ENCODE assay signal across 11 mouse cellular contexts in genomic region chr6:83582135-83582937, GRCm38 (mm10). TPM values are rescaled to one million over a fixed set of nuclear protein-coding genes. Genes with fewer than 3 reads are reported as not detected.
DNase-seq lines count a peak whose midpoint lies in the region; ATAC-seq lines count a peak whose summit lies in the region.
"Had no signal": no experiment of that assay in that cellular context is flagged by ENCODE, and none has a peak within 500 bp of the region (broad histone marks: within the 10 kb centered on the region; RNA-seq: fewer than 3 reads in every experiment).

No protein-coding gene starts in this region.

- H3K9ac ChIP-seq in midbrain, embryonic 11.5 days (ENCODE audit: low read length) = no peak overlapping the region
- no peak overlapping the region for H3K9ac ChIP-seq in hindbrain, embryonic 15.5 days
- H3K9ac ChIP-seq in neural tube, embryonic 15.5 days (replicated peaks) = 0 out of 2 replicates have a peak overlapping the region, but pooled peaks have one; percentile 17
- H3K9ac ChIP-seq: embryonic facial prominence, embryonic 15.5 days; limb, embryonic 15.5 days had no signal

- no peaks in the 10 kb centered on the region; the same call in 1 of the 2 replicates for H3K27me3 ChIP-seq in midbrain, embryonic 11.5 days (ENCODE audit: control insufficient read depth, insufficient read depth, low read length)
- H3K27me3 ChIP-seq in midbrain, embryonic 10.5 days (ENCODE audit: low read depth, poor library complexity, severe bottlenecking) = peaks cover 21% of the 10 kb centered on the region
- H3K27me3 ChIP-seq in hindbrain, embryonic 15.5 days = 0 out of 2 replicates have a peak, but pooled peaks cover 7% of the 10 kb centered on the region
- H3K27me3 ChIP-seq in neural tube, embryonic 15.5 days (replicated peaks) = peaks cover 6% of the 10 kb centered on the region; the same call in 1 of the 2 replicates

- H3K9me3 ChIP-seq in midbrain, embryonic 11.5 days (ENCODE audit: control insufficient read depth, low read length) = no peaks in the 10 kb centered on the region
- no peaks in the 10 kb centered on the region for H3K9me3 ChIP-seq in midbrain, embryonic 10.5 days (replicated peaks)
- H3K9me3 ChIP-seq in hindbrain, embryonic 15.5 days = no peaks in the 10 kb centered on the region
- H3K9me3 ChIP-seq in neural tube, embryonic 15.5 days (replicated peaks) = no peaks in the 10 kb centered on the region
- H3K9me3 ChIP-seq: embryonic facial prominence, embryonic 15.5 days; limb, embryonic 15.5 days had no signal

- no peak overlapping the region for H3K4me3 ChIP-seq in midbrain, embryonic 11.5 days (ENCODE audit: low read depth, low read length)
- no peak overlapping the region for H3K4me3 ChIP-seq in midbrain, embryonic 10.5 days
- H3K4me3 ChIP-seq in hindbrain, embryonic 15.5 days = no peak overlapping the region
- no peak overlapping the region for H3K4me3 ChIP-seq in neural tube, embryonic 15.5 days (replicated peaks)
- H3K4me3 ChIP-seq: embryonic facial prominence, embryonic 15.5 days; limb, embryonic 15.5 days had no signal

- 43% methylated on average over 20 of the region's 20 CpGs for WGBS in midbrain, embryonic 11.5 days
- WGBS in midbrain, embryonic 10.5 days = 46% methylated on average over 20 of the region's 20 CpGs
- 41% methylated on average over 20 of the region's 20 CpGs for WGBS in hindbrain, embryonic 15.5 days
- 44% methylated on average over 20 of the region's 20 CpGs for WGBS in neural tube, embryonic 15.5 days

- no peaks in the 10 kb centered on the region for H3K36me3 ChIP-seq in midbrain, embryonic 11.5 days (ENCODE audit: control insufficient read depth, insufficient read depth, low read length)
- H3K36me3 ChIP-seq in midbrain, embryonic 10.5 days = no peaks in the 10 kb centered on the region
- no peaks in the 10 kb centered on the region for H3K36me3 ChIP-seq in hindbrain, embryonic 15.5 days
- H3K36me3 ChIP-seq in neural tube, embryonic 15.5 days = no peaks in the 10 kb centered on the region
- H3K36me3 ChIP-seq: embryonic facial prominence, embryonic 15.5 days; limb, embryonic 15.5 days had no signal

- H3K4me2 ChIP-seq in midbrain, embryonic 11.5 days = no peak overlapping the region
- peak overlapping the region; percentile 30 for H3K4me2 ChIP-seq in hindbrain, embryonic 15.5 days
- peak overlapping the region; percentile 35 for H3K4me2 ChIP-seq in neural tube, embryonic 15.5 days
- H3K4me2 ChIP-seq: embryonic facial prominence, embryonic 15.5 days; limb, embryonic 15.5 days had no signal

- H3K27ac ChIP-seq in midbrain, embryonic 11.5 days (ENCODE audit: low read depth, low read length) = no peak overlapping the region
- no peak overlapping the region for H3K27ac ChIP-seq in midbrain, embryonic 10.5 days (replicated peaks)
- no peak overlapping the region for H3K27ac ChIP-seq in hindbrain, embryonic 15.5 days (replicated peaks)
- no peak overlapping the region for H3K27ac ChIP-seq in neural tube, embryonic 15.5 days (replicated peaks)
- H3K27ac ChIP-seq: embryonic facial prominence, embryonic 15.5 days; limb, embryonic 15.5 days had no signal

- DNase-seq in cerebellum, adult 11-12 months = no peak
- DNase-seq in midbrain, embryonic 11.5 days (ENCODE audit: low spot score, missing footprints) = no peak
- DNase-seq in midbrain, embryonic 10.5 days (ENCODE audit: low spot score) = no peak
- DNase-seq in layer of hippocampus, adult 9-10 months (ENCODE audit: low spot score) = no peak
- DNase-seq in yolk sac, embryonic 10.5 days (ENCODE audit: low spot score) = no peak
- DNase-seq: adrenal gland, adult 2 months had no signal

- peaks cover 4% of the 10 kb centered on the region; the same call in 1 of the 2 replicates for H3K4me1 ChIP-seq in midbrain, embryonic 11.5 days (ENCODE audit: control insufficient read depth, insufficient read depth, low read length)
- 0 out of 2 replicates have a peak, but pooled peaks cover 4% of the 10 kb centered on the region for H3K4me1 ChIP-seq in midbrain, embryonic 10.5 days
- 0 out of 2 replicates have a peak, but pooled peaks cover 5% of the 10 kb centered on the region for H3K4me1 ChIP-seq in hindbrain, embryonic 15.5 days (replicated peaks)
- peaks cover 7% of the 10 kb centered on the region for H3K4me1 ChIP-seq in neural tube, embryonic 15.5 days
- H3K4me1 ChIP-seq: embryonic facial prominence, embryonic 15.5 days; limb, embryonic 15.5 days had no signal

- 0 out of 2 replicates have a peak, but pooled peaks have one; percentile 15 for ATAC-seq in cerebellum, adult (ENCODE audit: insufficient number of reproducible peaks, low FRiP score, low TSS enrichment)
- 0 out of 2 replicates have a peak, but pooled peaks have one; percentile 9 for ATAC-seq in midbrain, embryonic 11.5 days (ENCODE audit: low FRiP score)
- ATAC-seq in hindbrain, embryonic 15.5 days (ENCODE audit: low FRiP score, low read depth) = peak; percentile 68; the same call in 1 of the 2 replicates
- peak; percentile 41; the same call in 1 of the 2 replicates for ATAC-seq in neural tube, embryonic 15.5 days (ENCODE audit: low FRiP score)

RNA-seq across cellular contexts. Expression of gene Stambp, which starts 9.8 kb away (rescaled TPM):
- 28.3 and 30.3 TPM in 2 replicates for polyA plus RNA-seq in midbrain, embryonic 11.5 days (2014; fragmentation: Nextera tagmentation; extraction: Ambion mirVana)
- 17.8 and 18.3 TPM in 2 replicates for polyA plus RNA-seq in midbrain, embryonic 10.5 days (2016; fragmentation: Nextera tagmentation; extraction: Ambion mirVana)
- 55.4 and 62.9 TPM in 2 replicates for polyA plus RNA-seq in hindbrain, embryonic 15.5 days (2015; fragmentation: Nextera tagmentation; extraction: Ambion mirVana)
- 55.3 and 60.2 TPM in 2 replicates for polyA plus RNA-seq in neural tube, embryonic 15.5 days (2015; fragmentation: Nextera tagmentation; extraction: Ambion mirVana)

RNA-seq across cellular contexts. Expression of gene Actg2, which starts 46.3 kb away (rescaled TPM):
- polyA plus RNA-seq in midbrain, embryonic 11.5 days (2014; fragmentation: Nextera tagmentation; extraction: Ambion mirVana) = 2.6 and 3.2 TPM in 2 replicates
- polyA plus RNA-seq in midbrain, embryonic 10.5 days (2016; fragmentation: Nextera tagmentation; extraction: Ambion mirVana) = 0.49 and 1.9 TPM in 2 replicates
- polyA plus RNA-seq in hindbrain, embryonic 15.5 days (2015; fragmentation: Nextera tagmentation; extraction: Ambion mirVana) = 3.3 and 3.6 TPM in 2 replicates
- polyA plus RNA-seq in neural tube, embryonic 15.5 days (2015; fragmentation: Nextera tagmentation; extraction: Ambion mirVana) = 2.3 and 128 TPM in 2 replicates

Comparison
In these comparisons a context has a peak if more than half of its experiments do, and no peak if none do; other contexts are left out.
1. ATAC-seq: peak in every context shown above with its lines; median percentile 68 in hindbrain, embryonic 15.5 days; 41 in neural tube, embryonic 15.5 days; 15 in cerebellum, adult; 9 in midbrain, embryonic 11.5 days.